Mouse (Mus musculus) intestine, embryonic 16.5 days (tissue): ENCODE results near the gene Dclk1. TPM values are rescaled to one million over a fixed set of nuclear protein-coding genes. Genes with fewer than 3 reads are reported as not detected.

Experiments
- ATAC-seq: fragments of 200-750 bp; cut with Nextera tagmentation; 2 replicates; pipeline ENCODE4 v1.8.0; 2017; ENCODE audit warnings: moderate TSS enrichment, moderate library complexity
- H3K27ac ChIP-seq: fragments of 300-500 bp; sonication (generic); 2 replicates; pipeline ENCODE4 v1.5.1; 2014; ENCODE audit warnings: mild to moderate bottlenecking, low read length
- H3K27me3 ChIP-seq: fragments of 300-500 bp; sonication (generic); replicated peaks from 2 replicates; pipeline ENCODE4 v1.6.1; 2014; ENCODE audit warnings: low read length, control low read depth, mixed read lengths; ENCODE audit not compliant: control insufficient read depth, insufficient read depth
- H3K36me3 ChIP-seq: fragments of 300-500 bp; sonication (generic); 2 replicates; pipeline ENCODE4 v1.6.1; 2014; ENCODE audit warnings: low read length, control low read depth; ENCODE audit not compliant: control insufficient read depth, insufficient read depth
- H3K4me1 ChIP-seq: fragments of 300-500 bp; sonication (generic); 2 replicates; pipeline ENCODE4 v1.6.1; 2014; ENCODE audit warnings: low read length, control low read depth, mixed read lengths; ENCODE audit not compliant: control insufficient read depth, insufficient read depth
- H3K4me2 ChIP-seq: fragments of 300-500 bp; sonication (generic); 2 replicates; pipeline ENCODE4 v1.6.1; 2014; ENCODE audit warnings: low read depth, low read length, control low read depth
- H3K4me3 ChIP-seq: fragments of 300-500 bp; sonication (generic); 2 replicates; pipeline ENCODE4 v1.5.1; 2014; ENCODE audit warnings: mild to moderate bottlenecking, low read length
- H3K9ac ChIP-seq: fragments of 300-500 bp; sonication (generic); 2 replicates; pipeline ENCODE4 v1.6.1; 2014; ENCODE audit warnings: low read depth, low read length
- H3K9me3 ChIP-seq: fragments of 300-500 bp; sonication (generic); 2 replicates; pipeline ENCODE4 v1.6.1; 2016; ENCODE audit warnings: low read length, control low read depth; ENCODE audit not compliant: control insufficient read depth
- WGBS: fragments of 180-500 bp; shearing (Covaris S2); extraction: QIAGEN DNeasy Blood & Tissue Kit; methylation state at CpG from one replicate; pipeline ENCODE4 v1.1.7; 2014; 5-methylcytosine and 5-hydroxymethylcytosine counted together
- polyA plus RNA-seq: library from polyadenylated mRNA; unstranded; fragments of >200 nt; fragmentation: Nextera tagmentation; extraction: Ambion mirVana; gene quantifications from 2 replicates; pipeline ENCODE4 v1.2.1, GENCODE M21; 2015

The Dclk1 gene
- polyA plus RNA-seq, 1 experiment from 2014 or later: 11.6 TPM

DNA sequence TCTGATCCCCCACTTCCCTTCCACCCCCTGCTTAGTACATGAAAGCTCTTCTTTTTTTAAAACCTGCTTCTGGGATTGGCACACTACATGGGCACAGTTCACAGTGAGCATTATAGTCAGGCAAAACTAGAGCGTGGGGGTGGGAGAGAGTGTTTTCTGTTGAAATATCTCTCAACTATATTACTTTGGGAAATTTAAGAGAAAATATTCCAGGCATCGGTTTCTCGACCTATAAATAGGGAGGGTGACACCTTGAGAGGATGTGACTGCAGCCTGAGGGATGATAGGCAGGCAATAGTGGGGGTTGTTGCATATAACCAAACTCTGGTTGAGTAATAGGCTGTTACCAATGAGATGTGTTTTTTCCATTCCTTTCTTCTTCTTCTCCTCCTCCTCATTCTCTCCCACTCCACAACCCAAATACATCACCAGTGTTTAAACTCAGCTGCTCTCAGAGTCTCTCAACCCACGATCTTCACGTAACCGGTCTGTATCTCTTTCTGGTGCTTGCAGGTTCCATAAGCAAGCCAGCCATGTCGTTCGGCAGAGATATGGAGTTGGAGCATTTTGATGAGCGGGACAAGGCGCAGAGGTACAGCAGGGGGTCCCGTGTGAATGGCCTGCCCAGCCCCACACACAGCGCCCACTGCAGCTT is 4.6 kb downstream of the Dclk1 start:
- Histone ChIP-seq H3K4me1 (peaks cover 11% of the 10 kb centered on the region), H3K9me3 (no peaks in the 10 kb centered on the region), H3K36me3 (no peaks in the 10 kb centered on the region), H3K27ac (no peak overlapping the region), H3K4me3 (no peak overlapping the region), H3K4me2 (no peak overlapping the region), H3K27me3 (peaks cover 9% of the 10 kb centered on the region; the same call in 1 of the 2 replicates), H3K9ac (no peak overlapping the region)
- ATAC-seq: no peak
- 88% methylated on average over 12 of the region's 12 CpGs for WGBS

DNA sequence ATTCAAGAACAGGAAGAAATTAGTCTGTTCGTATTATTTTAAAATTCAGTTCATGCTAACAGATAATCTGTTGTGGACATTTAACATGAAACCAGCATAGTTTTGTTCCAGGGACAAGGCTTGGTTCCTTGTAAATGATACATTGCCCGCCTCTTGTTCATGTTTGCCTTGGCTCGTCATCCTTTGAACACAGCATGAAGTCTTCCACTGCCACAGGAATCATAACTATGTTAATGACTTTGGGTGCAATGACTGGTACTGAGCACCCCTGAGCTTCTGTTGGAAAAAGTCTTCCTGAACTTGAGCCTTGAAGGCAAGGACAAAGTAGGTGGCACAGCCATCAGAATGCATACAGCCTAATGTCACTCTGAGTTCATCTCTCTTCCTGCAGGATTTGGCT is 5.9 kb downstream of the Dclk1 start:
- no peaks in the 10 kb centered on the region; the same call in 1 of the 2 replicates for H3K4me1 ChIP-seq
- H3K4me2 ChIP-seq: no peak overlapping the region
- H3K9me3 ChIP-seq: no peaks in the 10 kb centered on the region
- H3K36me3 ChIP-seq: no peaks in the 10 kb centered on the region
- no peak overlapping the region for H3K27ac ChIP-seq
- H3K27me3 ChIP-seq: no peaks in the 10 kb centered on the region; the same call in 1 of the 2 replicates
- no peak for ATAC-seq
- H3K9ac ChIP-seq: no peak overlapping the region
- no peak overlapping the region for H3K4me3 ChIP-seq
- 86% methylated on average over 3 of the region's 3 CpGs for WGBS

GRCm38 (mm10) chr3:55248508-55248907 is 6.3 kb downstream of the Dclk1 start:
- ATAC-seq: no peak
- Histone ChIP-seq H3K4me3 (no peak overlapping the region), H3K9ac (no peak overlapping the region), H3K27ac (no peak overlapping the region), H3K4me1 (no peaks in the 10 kb centered on the region; the same call in 1 of the 2 replicates), H3K4me2 (no peak overlapping the region), H3K36me3 (no peaks in the 10 kb centered on the region), H3K27me3 (no peaks in the 10 kb centered on the region), H3K9me3 (no peaks in the 10 kb centered on the region)
- 69% methylated on average over 6 of the region's 6 CpGs for WGBS

DNA sequence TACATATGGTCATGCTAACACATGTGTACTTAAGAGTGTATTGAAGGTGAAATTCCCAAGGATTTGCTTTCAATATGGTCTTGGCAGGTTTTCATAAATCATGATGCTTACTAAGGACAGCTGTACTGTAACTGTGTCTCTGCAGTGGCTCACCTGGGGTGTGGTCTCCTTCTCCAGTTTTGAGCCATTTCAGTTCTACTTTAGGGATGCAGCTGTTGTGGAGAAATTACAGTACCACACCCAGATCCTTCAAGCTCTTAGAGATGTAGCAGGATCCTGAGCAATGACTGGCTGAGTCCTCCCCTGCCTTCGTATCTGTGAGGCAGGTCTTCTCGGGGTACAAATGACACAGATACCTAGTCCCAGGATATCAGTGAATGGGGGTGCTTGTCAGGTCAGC is 8.5 kb downstream of the Dclk1 start:
- Histone ChIP-seq H3K27ac (no peak overlapping the region), H3K9ac (no peak overlapping the region), H3K27me3 (no peaks in the 10 kb centered on the region), H3K4me3 (no peak overlapping the region), H3K4me2 (no peak overlapping the region), H3K9me3 (no peaks in the 10 kb centered on the region), H3K4me1 (no peaks in the 10 kb centered on the region), H3K36me3 (no peaks in the 10 kb centered on the region)
- no peak for ATAC-seq
- WGBS: 83% methylated on average over 2 of the region's 2 CpGs

DNA sequence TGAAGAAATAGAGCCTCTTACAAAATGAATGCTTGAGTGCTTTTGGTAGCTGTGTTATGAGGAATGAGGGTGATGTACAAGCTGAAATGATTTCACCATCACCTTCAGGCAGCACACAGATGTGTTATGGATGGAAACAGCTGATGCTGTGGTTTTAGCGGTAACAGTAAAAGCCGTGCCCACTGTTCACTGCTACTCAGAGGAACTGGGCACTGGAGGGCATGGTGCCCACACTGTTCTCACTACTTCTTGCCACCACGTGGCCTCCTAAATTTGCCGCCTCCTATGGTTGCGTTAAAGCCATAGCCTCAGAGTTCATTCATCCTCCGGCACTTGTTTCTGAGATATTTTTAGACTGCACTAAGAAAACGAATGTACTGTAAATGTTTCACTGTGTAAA is 18.0 kb downstream of the Dclk1 start:
- no peak for ATAC-seq
- Histone ChIP-seq H3K27ac (no peak overlapping the region), H3K4me1 (no peaks in the 10 kb centered on the region), H3K36me3 (no peaks in the 10 kb centered on the region), H3K9ac (no peak overlapping the region), H3K27me3 (no peaks in the 10 kb centered on the region), H3K9me3 (no peaks in the 10 kb centered on the region), H3K4me3 (no peak overlapping the region), H3K4me2 (no peak overlapping the region)
- WGBS: 68% methylated on average over 7 of the region's 7 CpGs

- H3K9ac ChIP-seq: no peak overlapping the region
- no peaks in the 10 kb centered on the region for H3K27me3 ChIP-seq
- no peaks in the 10 kb centered on the region for H3K4me1 ChIP-seq
- H3K36me3 ChIP-seq: no peaks in the 10 kb centered on the region
- H3K4me3 ChIP-seq: no peak overlapping the region
- H3K4me2 ChIP-seq: no peak overlapping the region
- H3K9me3 ChIP-seq: no peaks in the 10 kb centered on the region
- ATAC-seq: no peak
- 83% methylated on average over 5 of the region's 5 CpGs for WGBS
- H3K27ac ChIP-seq: no peak overlapping the region
These were observed 23.9 kb downstream of the Dclk1 start for GRCm38 (mm10) chr3:55266091-55266490.

- no peak overlapping the region for H3K4me2 ChIP-seq
- H3K27me3 ChIP-seq: no peaks in the 10 kb centered on the region
- no peaks in the 10 kb centered on the region for H3K36me3 ChIP-seq
- no peak for ATAC-seq
- no peak overlapping the region for H3K27ac ChIP-seq
- 83% methylated on average over 4 of the region's 4 CpGs for WGBS
- no peaks in the 10 kb centered on the region for H3K4me1 ChIP-seq
- H3K4me3 ChIP-seq: no peak overlapping the region
- H3K9me3 ChIP-seq: no peaks in the 10 kb centered on the region
- H3K9ac ChIP-seq: no peak overlapping the region
These were observed 27.6 kb downstream of the Dclk1 start for GRCm38 (mm10) chr3:55269802-55270201.

GRCm38 (mm10) chr3:55270345-55270744 is 28.2 kb downstream of the Dclk1 start:
- H3K4me1 ChIP-seq: no peaks in the 10 kb centered on the region
- no peaks in the 10 kb centered on the region for H3K9me3 ChIP-seq
- H3K36me3 ChIP-seq: no peaks in the 10 kb centered on the region
- H3K4me2 ChIP-seq: no peak overlapping the region
- H3K27me3 ChIP-seq: no peaks in the 10 kb centered on the region
- H3K4me3 ChIP-seq: no peak overlapping the region
- H3K9ac ChIP-seq: no peak overlapping the region
- ATAC-seq: no peak
- 86% methylated on average over 3 of the region's 3 CpGs for WGBS
- H3K27ac ChIP-seq: no peak overlapping the region

DNA sequence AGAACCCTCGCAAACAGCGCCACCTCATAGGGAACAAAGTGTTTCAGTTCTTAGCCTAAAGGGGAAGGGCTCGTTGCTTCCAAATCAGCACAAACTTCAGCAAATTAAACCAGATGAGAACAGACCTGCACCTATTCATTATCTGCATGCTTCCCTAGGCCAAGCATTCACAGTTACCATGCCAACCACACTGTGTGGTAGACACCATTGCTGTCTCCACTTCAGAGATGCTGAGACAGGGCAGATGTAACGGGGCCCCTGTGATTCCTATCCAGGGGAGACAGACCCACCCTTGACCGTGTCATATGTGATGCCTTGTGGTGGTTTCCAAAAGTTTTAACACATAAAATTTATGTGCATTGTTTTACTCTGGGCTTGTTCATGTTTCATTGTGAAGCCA is 28.8 kb downstream of the Dclk1 start:
- Histone ChIP-seq H3K9ac (no peak overlapping the region), H3K4me2 (no peak overlapping the region), H3K36me3 (no peaks in the 10 kb centered on the region), H3K4me3 (no peak overlapping the region), H3K27me3 (no peaks in the 10 kb centered on the region), H3K4me1 (no peaks in the 10 kb centered on the region), H3K9me3 (no peaks in the 10 kb centered on the region), H3K27ac (no peak overlapping the region)
- WGBS: 84% methylated on average over 5 of the region's 5 CpGs
- no peak for ATAC-seq

- 76% methylated on average over 6 of the region's 6 CpGs for WGBS
- no peak for ATAC-seq
- no peaks in the 10 kb centered on the region for H3K9me3 ChIP-seq
- no peaks in the 10 kb centered on the region for H3K36me3 ChIP-seq
- H3K27ac ChIP-seq: no peak overlapping the region
- H3K4me2 ChIP-seq: no peak overlapping the region
- H3K4me1 ChIP-seq: no peaks in the 10 kb centered on the region
- H3K4me3 ChIP-seq: no peak overlapping the region
- no peaks in the 10 kb centered on the region for H3K27me3 ChIP-seq
- no peak overlapping the region for H3K9ac ChIP-seq
These were observed 30.4 kb downstream of the Dclk1 start for GRCm38 (mm10) chr3:55272536-55272935.
